Mouse (Mus musculus): Measurements from ENCODE around the gene Evc.

Gene Evc

DNA sequence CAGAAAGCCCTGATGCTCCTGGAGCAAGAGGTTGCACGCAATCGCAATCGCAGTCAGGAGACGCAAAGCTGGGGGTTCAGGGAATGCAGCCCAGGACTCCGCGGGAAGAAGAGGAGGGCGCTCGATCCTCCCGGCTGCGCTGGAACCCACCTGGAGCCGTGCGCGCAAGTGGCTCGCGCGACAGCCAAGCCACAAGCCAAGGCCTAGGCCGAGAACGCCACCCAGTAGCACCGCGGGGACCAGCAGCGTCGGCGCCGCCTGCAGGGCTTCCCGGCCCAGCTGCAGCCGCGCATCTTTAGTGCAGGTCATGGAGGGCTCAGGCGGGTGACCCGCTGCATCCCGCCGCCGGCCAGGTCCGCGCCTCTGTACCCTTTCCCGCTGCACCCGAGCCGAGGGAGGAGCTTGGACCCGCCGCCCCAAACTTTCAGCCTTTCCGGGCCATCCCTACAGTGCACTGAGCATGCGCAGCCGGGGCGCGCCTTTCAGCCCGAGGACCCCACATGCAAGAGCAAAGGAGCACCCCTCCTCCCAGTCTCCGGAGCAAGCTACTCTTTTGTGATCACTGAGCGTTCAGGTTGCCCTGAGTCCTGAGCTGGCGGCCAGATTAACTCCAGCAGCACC, at the start of gene Evc:
Gene Evc, minus strand, starts transcription at position 410 of the 621 bp plus-strand sequence.
- in situ Hi-C loops (cut with MboI; ENCODE audit: unreplicated experiment in 2 of 2), result no loop called here

DNA sequence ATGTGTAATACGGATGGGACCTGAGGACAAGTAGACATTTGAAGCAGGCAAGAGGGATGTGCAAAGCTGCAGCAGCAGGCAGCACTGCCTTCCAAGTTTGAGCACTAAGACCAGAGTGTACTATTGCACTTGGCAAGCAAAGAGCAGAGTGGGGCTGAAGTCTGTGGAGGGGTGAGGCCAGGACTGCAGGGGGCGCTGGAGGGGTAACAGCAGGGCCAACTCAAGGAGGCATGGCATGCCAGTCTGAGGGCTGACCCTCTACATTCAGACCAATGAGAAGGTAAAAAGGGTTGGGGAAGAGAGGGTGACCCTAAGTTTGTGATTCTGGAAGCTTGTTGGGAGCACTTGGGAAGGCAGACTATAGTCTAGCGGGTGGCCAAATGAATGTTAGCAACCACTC, 46.9 kb upstream of the Evc start:
- in situ Hi-C loops (cut with MboI; ENCODE audit: unreplicated experiment in 2 of 2), result no loop called here

DNA sequence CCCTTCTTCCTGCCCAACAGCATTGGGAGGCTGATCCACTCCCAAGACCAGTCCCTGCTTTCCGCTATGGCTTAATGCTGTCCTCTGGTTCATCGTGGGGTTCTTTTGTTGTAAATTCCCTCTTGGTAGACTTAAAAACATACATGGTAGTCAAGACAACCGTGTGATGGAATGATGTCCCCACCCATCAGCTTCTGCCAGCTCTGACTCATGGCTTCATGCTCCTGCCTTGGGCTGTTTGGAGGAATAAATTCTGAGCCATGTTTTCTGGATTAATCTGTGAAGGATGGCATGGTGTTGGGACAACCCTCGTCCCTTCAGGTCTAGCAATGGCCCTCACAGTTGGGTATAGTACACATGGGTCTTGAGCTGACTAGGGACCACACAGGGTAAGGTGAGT, 43.9 kb upstream of the Evc start:
- in situ Hi-C loops (cut with MboI; ENCODE audit: unreplicated experiment in 2 of 2), result no loop called here

DNA sequence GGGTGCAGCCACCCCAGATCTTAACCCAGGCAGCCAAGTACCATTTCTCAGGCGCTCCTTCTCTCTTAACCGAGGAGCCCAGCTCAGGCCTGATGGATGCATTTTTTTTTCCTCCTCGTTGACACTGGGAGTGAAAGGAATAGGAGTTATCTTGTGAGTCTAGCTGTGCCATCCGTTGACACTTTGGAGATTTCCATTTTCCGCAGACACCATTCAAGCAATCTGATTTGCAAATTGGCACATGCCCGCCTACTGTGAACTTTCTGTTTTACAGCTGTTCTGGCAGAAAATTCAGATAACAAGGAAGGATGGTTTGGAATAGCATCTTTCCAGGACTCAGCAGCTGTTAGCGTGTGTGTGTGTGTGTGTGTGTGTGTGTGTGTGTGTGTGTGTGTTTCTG, 40.7 kb upstream of the Evc start:
- in situ Hi-C loops (cut with MboI; ENCODE audit: unreplicated experiment in 2 of 2), result no loop called here

DNA sequence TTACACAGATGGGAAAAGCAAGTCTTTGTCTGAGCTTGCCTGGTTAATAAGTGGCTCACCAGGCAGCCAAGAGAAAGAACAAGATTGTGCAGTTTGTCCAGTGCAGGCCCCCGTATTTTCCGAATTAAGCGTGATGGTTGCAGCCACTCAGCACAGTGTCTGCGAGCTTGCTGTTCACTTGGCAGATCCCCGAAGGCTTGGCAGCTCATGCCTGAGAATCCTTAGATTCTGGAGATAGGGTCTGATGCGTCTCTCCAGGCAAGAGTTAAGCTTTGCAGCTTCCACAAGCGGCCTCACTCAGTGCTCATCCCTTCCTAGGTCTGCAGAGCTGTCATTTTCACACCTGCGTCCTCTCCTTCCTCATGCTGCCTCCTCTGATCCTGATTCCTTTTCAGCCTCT, 32.1 kb upstream of the Evc start:
- in situ Hi-C loops (cut with MboI; ENCODE audit: unreplicated experiment in 2 of 2), result no loop called here

DNA sequence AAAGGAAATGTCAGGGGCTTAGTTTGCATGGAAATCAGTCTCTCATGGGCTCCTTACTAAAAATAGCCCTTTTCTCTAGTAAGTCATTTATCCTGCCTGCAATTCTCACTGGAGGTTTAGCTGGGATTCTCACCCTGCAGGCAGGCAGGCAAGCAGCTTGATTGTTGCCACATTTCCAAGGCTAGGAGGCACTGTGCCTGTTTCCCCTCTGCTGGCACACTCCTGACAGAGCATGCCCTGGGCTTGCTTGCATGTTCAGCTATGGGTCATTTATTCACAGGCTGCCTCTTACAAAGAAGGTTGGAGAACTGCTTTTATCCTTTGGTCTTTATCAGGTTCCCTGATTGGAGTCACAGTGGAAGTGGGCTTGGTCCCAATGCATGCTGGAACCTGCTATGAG, 29.1 kb upstream of the Evc start:
- in situ Hi-C loops (cut with MboI; ENCODE audit: unreplicated experiment in 2 of 2), result no loop called here

DNA sequence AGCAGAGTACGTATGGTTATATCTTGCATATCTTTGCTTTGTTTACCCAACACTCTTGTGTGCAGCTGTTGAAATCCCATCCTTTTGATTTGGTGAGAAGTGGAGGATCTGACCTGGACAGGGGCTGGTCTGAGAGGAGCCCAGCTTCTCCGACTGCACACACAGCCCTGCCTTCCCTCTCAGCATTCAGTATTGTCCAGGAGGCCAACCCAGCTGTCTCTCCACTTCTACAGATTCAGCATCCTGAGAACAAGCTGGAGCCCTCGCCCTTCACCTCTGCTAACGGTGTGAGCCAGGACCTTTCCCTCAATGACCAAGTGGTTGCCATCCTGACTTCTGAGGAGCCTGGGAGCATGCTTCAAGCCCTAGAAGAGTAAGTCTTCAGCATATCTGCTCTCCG, 26.6 kb upstream of the Evc start:
- in situ Hi-C loops (cut with MboI; ENCODE audit: unreplicated experiment in 2 of 2), result no loop called here

DNA sequence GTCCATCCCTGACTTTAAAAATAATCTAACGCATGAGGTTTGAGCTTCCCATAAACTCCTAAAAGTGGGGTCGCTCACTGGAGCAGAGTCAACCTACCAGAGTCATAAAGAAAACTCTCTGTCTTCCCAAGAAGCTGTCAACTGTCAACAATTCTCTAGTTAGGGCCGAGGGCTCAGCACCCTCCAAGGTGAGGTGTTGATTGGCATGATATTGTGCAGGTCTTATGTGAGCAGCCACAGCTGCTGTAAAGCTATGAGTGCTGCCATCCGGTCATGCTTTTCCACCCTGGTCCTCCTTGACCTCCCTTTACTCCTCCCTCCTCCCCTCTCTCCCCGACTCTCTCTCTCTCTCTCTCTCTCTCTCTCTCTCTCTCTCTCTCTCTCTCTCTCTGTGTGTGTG, 25.9 kb upstream of the Evc start:
- in situ Hi-C loops (cut with MboI; ENCODE audit: unreplicated experiment in 2 of 2), result no loop called here

DNA sequence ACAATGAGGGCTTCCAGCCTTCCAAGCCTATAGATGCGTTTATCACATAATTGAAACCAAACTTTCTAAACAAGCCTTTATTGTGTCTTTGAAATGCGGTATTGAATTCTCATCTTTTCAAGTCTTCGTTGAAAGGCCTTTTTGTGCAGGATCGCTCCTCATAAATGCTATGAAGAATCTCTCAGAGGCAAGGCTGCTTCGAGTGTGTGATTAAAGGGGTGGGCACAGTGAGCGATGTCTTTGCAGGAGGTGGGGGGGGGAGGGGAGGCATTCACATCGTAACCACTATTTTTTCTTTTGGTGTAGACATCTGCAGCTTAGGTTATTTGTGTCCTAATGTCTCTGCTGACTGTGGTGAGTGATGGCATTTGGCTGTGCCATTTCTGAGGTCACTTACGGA, 19.3 kb upstream of the Evc start:
- in situ Hi-C loops (cut with MboI; ENCODE audit: unreplicated experiment in 2 of 2), result no loop called here

DNA sequence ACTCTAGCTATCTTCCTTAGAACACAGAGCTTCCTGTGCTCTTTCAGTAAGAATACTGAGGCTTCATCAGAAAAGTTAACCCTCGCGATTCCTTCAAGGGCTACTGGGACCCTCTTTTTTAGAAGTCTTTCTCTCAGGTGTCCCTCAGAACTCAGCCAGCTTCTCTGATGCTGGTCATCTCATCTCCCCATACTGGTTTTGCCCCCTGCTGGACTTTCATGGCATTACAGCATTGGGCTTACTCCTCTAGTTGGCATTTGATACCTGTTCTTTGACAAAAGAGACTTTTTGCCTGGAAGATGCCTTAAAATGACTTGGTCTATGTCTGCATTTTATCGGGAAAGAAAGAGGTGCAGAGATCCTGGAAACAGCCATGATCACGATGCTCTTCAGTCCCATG, 17.7 kb upstream of the Evc start:
- in situ Hi-C loops (cut with MboI; ENCODE audit: unreplicated experiment in 2 of 2), result no loop called here

DNA sequence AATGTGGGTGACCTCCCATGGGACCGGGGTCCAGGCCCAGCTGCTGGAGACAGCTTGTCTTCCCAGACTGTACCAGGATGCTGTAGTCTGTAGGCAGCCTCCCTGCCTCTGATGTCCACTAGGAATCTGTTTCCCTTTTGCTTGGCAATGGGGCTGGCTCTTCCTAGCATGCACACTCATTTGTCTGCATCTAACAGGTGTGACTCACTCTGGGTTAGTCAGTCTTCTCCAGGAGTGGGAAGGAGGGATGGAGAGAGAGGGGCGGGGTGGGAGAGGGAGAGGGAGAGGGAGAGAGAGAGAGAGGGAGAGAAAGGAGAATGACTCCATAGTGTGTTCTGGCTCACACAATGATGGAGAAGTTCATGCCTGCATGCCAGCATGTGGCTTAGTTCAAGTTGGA, 15.1 kb upstream of the Evc start:
- in situ Hi-C loops (cut with MboI; ENCODE audit: unreplicated experiment in 2 of 2), result no loop called here

DNA sequence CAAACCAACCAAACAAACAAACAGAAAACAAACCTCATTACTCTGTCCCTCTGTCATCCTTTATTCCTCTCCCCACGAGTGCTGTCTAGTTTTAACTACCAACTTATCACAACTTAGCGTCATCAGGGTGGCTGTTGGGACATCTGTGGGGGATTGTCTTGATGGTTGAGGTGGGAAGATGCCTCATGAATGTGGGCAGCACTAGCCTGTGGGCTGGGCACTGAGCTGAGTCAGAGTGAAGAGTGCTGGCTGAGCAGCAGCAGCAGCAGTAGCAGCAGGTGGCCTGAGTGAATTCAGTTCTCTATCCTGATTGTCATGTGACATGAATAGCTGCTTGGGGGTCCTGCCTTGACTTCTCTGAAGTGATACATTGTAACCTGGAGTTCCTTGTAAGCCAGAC, 7.3 kb upstream of the Evc start:
- in situ Hi-C loops (cut with MboI; ENCODE audit: unreplicated experiment in 2 of 2), result no loop called here

DNA sequence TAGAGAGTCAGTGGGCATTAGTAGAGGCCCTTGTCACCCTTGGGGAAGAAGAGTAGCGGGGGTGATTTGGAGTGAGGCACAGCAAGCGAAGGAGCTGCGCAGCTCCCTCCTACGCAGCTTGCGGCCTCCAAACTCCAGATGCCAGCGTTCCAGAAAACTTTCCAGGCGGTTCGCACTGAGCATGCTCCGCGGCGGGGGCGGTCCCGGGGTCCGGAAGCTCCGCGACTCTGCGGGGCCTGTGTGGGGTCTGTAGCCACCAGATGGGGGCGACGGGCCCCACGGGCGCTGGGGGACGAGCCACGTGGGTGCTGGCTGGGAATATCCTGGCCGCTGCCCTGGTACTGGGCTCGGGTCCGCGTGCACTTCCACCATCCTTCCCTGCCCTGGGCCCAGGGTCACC, 1.6 kb upstream of the Evc start, which contains the start of gene Evc2:
Gene Evc2, plus strand, starts transcription at position 212 of the 400 bp plus-strand sequence.
- in situ Hi-C loops (cut with MboI; ENCODE audit: unreplicated experiment in 2 of 2), result no loop called here

DNA sequence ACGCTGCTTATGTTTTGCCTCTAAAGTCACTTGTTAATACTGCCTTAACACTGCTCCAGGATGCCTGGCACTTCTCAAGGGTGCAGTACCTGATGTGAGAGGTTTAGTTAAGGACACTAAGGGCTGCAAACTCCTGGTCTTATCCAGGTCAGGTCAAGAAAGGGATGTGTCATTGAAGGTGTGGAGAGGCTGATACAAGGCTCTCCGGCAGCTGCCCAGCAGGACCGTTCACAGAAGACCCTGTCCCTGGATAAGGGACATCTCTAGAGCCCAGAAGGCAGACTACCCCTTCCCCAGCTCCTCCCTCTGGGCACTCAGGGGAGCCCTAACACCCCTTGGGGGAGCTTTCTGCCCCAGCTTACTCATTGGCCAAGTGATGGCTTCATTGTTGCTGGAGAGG, 1.0 kb upstream of the Evc start:
- in situ Hi-C loops (cut with MboI; ENCODE audit: unreplicated experiment in 2 of 2), result no loop called here

DNA sequence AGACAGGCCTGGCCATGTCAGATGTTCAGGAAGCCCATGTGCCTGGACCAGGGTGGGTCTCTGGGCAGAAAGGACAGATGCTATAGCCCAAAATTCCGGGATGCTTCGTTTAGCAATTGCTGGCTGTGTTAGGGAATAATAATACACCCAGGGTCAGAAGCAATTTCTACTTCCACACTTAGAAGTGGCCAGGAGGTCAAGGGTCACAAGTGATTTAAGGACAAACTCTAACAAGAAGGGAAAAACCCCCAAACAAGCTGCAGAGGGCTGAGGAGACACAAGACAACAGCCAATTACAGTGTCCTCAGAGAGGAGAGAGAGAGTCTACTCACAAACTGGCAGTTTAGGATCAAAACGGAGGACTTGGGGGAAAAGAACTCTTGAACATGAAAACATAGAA, 1.6 kb downstream of the Evc start:
- in situ Hi-C loops (cut with MboI; ENCODE audit: unreplicated experiment in 2 of 2), result no loop called here

DNA sequence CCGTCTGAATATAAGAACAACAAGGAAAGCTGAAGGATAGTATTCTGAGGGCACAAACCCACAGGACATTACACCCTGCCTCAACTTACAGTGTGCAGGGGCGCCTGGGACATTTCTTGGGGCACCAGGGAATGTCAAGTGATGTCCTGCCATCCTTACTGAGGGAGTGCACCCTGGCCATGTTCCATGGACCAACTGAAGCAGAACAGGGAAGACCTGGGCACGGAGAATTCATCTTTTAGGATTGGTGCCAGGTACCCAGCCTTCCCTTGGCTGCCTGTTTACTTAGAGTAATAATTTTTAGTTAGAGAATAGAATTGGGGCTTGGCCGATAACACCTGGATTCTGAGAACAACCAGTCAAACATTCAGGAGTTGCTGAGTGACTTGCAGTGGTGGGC, 4.6 kb downstream of the Evc start:
- in situ Hi-C loops (cut with MboI; ENCODE audit: unreplicated experiment in 2 of 2), result no loop called here

DNA sequence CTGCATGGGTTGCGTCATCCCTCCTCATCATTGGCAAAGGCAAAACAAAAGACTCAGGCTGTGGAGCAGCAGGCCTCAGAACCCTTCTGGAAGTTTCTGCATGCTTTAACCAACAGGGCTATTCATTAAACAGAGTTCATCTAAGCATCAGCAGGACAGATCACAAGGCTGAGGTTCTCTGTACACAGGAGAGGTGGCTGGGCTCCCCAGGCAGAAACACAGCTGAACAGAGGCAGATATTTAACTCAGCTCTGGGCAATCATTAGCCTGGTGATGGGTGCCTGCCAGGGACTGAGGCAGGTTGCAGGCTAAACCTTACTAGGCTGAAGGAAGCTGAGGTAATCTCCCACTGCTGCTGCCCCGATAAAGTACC, 5.6 kb downstream of the Evc start:
- in situ Hi-C loops (cut with MboI; ENCODE audit: unreplicated experiment in 2 of 2), result no loop called here

DNA sequence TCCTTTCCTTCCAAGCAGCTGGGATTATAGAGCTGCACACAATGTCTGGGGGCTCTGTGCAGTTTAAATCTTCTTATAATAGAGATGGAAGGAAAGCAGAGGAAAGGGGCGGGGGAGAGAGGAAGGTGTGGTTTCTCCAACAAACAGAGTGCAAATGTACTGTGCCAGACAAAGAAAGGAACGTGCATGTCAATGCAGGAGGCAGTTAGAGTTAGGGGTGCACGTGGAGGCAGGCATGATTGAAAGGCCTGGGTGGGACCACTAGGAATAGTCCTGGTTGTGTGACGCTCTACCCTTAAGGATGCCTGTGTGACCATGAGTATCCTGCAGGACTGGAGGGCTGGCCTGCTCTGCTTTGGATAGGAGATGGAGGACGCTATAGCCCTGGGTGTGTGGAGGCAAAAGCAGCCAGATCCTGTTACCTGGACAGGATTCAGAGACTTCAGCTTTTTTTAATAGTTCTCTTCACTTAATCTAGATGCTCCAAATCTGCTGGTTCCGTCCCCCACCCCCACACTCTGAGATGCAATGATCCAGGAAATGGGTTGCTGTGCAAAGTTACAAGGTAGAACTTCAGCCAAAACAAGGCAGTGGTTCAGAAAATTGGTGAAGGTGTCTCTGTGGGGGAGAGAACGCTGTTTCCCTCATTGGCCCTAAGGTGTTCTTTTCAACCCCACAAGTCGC, 6.1 kb downstream of the Evc start:
- in situ Hi-C loops (cut with MboI; ENCODE audit: unreplicated experiment in 2 of 2), result no loop called here

DNA sequence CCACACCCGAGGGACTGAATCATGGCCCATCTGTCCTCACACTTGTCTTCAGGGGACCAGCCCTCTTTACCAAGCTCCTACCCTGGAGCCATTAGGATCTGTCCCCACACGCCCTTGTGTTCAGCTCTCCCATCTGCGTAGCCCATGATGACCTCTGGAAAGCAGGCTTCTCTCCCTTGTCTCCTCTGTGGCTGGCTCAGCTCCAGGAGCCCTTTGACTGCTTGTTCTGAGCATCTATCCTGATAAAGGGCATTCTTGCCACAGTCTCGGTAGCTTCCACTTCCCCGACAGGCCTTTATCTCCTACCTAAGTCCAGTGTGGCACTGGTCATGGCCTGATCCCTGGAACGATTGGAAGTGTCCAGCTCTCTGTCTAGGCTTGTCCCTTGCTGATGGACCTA, 10.0 kb downstream of the Evc start:
- in situ Hi-C loops (cut with MboI; ENCODE audit: unreplicated experiment in 2 of 2), result no loop called here

DNA sequence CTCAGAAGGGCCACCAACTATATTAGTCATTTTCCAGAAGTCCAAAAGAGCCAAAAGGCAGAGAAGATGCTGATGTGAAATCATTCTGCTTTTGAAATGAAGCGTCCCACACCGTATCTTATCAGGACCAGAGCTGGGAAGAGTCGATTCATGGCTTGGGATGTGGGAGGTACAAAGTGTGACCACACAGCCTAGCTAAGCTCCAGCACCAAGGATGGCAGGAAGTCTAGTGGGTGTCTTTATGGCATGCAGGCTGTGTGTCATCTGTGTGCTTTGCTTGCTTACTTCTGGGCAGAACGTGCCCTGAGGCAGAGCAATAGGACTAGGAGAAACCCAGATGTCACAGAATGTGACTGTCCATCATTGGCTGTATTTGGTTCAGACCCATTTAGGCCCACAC, 15.9 kb downstream of the Evc start:
- in situ Hi-C loops (cut with MboI; ENCODE audit: unreplicated experiment in 2 of 2), result no loop called here

DNA sequence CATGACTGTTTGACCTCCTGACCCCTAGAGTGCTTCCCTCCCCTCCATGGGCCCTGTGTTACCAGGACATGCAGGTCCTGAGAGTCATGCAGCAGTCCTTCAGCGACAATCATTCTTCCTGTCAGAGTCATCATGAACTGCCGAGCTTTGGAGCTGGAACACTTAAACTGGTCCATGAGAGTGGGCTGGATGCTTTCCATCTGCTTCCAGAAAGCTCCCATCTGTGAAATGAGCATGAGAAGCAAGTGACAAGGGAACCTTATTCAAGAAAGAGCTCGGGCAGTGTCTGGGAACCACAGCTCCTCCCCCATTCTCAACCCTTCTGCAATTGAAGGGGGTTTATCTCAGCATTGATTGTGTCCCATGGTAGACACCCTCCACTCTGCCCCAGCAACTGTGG, 16.5 kb downstream of the Evc start:
- in situ Hi-C loops (cut with MboI; ENCODE audit: unreplicated experiment in 2 of 2), result no loop called here

DNA sequence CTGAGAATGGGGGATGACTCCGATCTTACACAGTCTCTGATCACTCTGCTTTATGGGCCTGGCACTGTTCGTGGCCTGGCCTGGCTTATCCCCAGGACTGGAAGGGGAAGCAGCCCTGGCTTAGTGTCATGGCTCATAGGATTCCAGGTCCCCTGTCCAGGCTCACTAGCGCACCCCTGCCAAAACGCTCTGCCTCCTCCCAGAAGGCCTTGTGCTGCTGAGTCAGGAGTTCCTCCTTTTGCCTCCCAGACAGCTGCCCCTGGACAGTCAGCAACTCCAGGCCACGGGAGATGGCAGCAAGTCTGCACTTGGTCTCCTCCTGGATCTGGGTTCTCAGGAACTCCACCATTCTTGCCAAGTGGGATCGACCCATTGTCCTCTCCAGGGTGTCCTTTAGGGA, 18.0 kb downstream of the Evc start:
- in situ Hi-C loops (cut with MboI; ENCODE audit: unreplicated experiment in 2 of 2), result no loop called here
